Mouse (Mus musculus): ENCODE measurements at regions not wholly inside any gene's neighbourhood (a gene's known extent, or its start where the extent isn't known, plus 50 kb on each side); places are given as distances from the start of the nearest gene placed in this dataset.

DNA sequence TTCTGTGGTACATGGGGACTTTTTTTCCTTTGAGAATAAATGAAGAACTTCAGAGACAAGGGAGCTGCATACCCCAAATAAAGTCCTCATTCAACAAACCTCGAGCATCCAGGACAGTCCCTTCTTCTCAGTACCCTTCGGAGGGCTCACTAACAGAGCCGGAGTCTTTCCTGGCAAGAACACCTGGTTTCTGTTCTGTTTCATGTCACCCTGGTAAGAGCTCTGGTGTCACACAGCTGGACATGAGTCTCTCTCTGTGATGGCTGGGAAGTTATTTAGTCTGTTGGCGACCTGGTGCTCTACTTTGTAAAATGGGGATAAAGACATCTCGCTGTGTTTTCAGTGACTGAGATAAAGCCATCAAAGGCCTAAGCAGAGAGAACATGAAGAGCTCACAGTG lies 154.3 kb upstream of the Fndc3a start:
- TF ChIP-seq CTCF (IDR thresholded peaks at IDR 0.05; ENCODE audit: control insufficient read depth, insufficient read depth, insufficient replicate concordance, low read depth, low read length): no peak
- TF ChIP-seq POLR2A (IDR thresholded peaks at IDR 0.05; ENCODE audit: control insufficient read depth, low read depth, low read length): no peak
